Mouse (Mus musculus): ENCODE measurements at regions not wholly inside any gene's neighbourhood (a gene's known extent, or its start where the extent isn't known, plus 50 kb on each side); places are given as distances from the start of the nearest gene placed in this dataset.

DNA sequence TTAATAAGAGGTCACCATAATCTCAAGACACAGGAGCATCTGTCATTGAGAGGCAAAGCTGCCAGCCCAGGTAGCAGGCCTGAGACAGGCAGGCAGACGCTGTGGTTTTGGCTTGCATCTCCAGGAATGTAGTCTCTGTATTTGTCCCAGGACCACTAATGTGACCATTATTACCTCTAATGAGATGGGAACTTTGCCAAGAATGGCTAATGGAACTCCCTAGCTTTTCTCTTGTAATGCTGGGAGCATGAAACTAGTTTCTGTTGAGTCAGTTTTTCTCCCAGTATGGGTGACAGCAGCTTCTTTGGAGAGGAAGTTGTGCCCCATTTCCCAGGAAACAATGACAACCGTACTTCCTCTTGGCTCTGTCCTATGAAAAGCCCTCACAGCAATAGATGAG is 178.5 kb downstream of the Abcc12 start:
- TF ChIP-seq CTCF (IDR thresholded peaks at IDR 0.05; ENCODE audit: borderline replicate concordance, insufficient read depth, low read depth, low read length): no peak
- no peak for TF ChIP-seq POLR2A (IDR thresholded peaks at IDR 0.05; ENCODE audit: borderline replicate concordance, insufficient read depth, low read length)

Data from cerebellum, adult 2 months (tissue).